Mouse (Mus musculus) thymus, adult 2 months (tissue): ENCODE measurements around the gene Dock9.

Experiments
- CTCF ChIP-seq: fragments of 200-500 bp; IDR thresholded peaks from 2 replicates; pipeline ENCODE4 v1.5.1; 2012; ENCODE audit warnings: mild to moderate bottlenecking, control low read depth, low read length, moderate library complexity, borderline replicate concordance; ENCODE audit not compliant: control insufficient read depth, poor library complexity, insufficient read depth; ENCODE audit errors: extremely low read depth
- POLR2A ChIP-seq: fragments of 200-500 bp; IDR thresholded peaks from 2 replicates; pipeline ENCODE4 v1.6.1; 2012; ENCODE audit warnings: mild to moderate bottlenecking, low read length, control low read depth, moderate library complexity; ENCODE audit not compliant: control insufficient read depth, poor library complexity, insufficient read depth; ENCODE audit errors: extremely low read depth

DNA sequence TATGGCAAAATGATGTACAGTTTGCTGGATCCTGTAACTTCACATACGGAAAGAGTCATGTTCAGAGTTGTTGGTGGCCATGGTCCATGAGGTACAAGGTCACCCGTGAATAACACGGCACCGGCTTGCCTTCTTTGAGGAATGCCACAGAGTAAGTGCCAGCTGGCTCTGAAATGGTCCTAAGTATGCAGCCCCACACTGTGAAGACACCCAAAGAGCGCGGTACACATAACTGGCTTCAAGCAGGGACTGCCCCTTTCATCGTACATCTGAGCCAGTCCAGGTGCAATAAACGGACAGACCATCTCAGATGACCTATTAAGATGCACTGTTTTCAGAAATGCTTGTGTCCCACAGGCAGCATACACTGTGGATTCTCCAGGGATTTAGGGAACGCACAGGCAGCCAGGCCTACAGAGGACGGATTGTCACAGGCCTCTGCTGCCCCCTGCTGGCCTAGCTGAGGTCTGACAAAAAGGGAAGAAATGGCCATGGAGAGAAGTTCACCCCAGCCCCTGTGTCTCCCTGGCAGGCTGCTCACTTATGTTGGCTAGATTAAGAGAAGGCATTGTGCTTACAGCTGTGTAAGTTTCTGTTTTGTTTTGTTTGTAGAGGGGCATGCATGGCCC, 208.4 kb downstream of the Dock9 start:
- TF ChIP-seq CTCF (peak; percentile 89), POLR2A (no peak)
